Mouse (Mus musculus) CD4-positive, CD25-positive, alpha-beta regulatory T cell, adult 9 weeks (primary cell): ENCODE data around the gene Ch25h. TPM values are rescaled to one million over a fixed set of nuclear protein-coding genes. Genes with fewer than 3 reads are reported as not detected.

ENCODE experiments used
- polyA plus RNA-seq: library from polyadenylated mRNA; unstranded; fragments of 100-300 nt; shearing (Covaris generic); gene quantifications from one replicate; pipeline ENCODE4 v1.2.1, GENCODE M21; 2017

The Ch25h gene
- polyA plus RNA-seq, result not detected

GRCm38 (mm10) chr19:34474991-34475971 lies at the start of gene Ch25h:
TSS of gene Ch25h (minus strand) at chr19:34475164.

Other genes starting within 250 kb of the Ch25h start
- gene Acta2, start 219.6 kb downstream of the Ch25h start, polyA plus RNA-seq, result 0.36 TPM
- 106 TPM for gene Fas, start 184.5 kb downstream of the Ch25h start, polyA plus RNA-seq
- gene Lipa, start 52.3 kb upstream of the Ch25h start, polyA plus RNA-seq, result 116 TPM
- gene Ifit2, start 75.5 kb upstream of the Ch25h start, polyA plus RNA-seq, result 43.5 TPM
- gene Ifit3, start 108.4 kb upstream of the Ch25h start, polyA plus RNA-seq, result 51.8 TPM
- 109 TPM for gene Ifit1bl1, start 126.8 kb upstream of the Ch25h start, polyA plus RNA-seq
- gene Ifit3b, start 132.8 kb upstream of the Ch25h start, polyA plus RNA-seq, result 8.1 TPM
- 2.2 TPM for gene Ifit1bl2, start 165.6 kb upstream of the Ch25h start, polyA plus RNA-seq
- 57.9 TPM for gene Ifit1, start 165.7 kb upstream of the Ch25h start, polyA plus RNA-seq